Mouse (Mus musculus): ENCODE measurements around the gene Cbx8.

GRCm38 (mm10) chr11:119055571-119056131 is 14.9 kb upstream of the Cbx8 start:
- TF ChIP-seq GATA1 (IDR thresholded peaks at IDR 0.05; ENCODE audit: borderline replicate concordance, low read length) (no peak), CTCF (IDR thresholded peaks at IDR 0.05; ENCODE audit: low read depth, low read length) (no peak), POLR2AphosphoS5 (IDR thresholded peaks at IDR 0.05; ENCODE audit: insufficient replicate concordance, low read depth, low read length) (no peak), TAL1 (conservative IDR thresholded peaks at IDR 0.05; ENCODE audit: low read depth, low read length) (no peak), GATA2 (IDR thresholded peaks at IDR 0.05; ENCODE audit: borderline replicate concordance, low read depth, low read length) (no peak)

Measured in G1E (cell line).